ENCODE assay signal across 12 mouse cellular contexts in the genomic region with DNA sequence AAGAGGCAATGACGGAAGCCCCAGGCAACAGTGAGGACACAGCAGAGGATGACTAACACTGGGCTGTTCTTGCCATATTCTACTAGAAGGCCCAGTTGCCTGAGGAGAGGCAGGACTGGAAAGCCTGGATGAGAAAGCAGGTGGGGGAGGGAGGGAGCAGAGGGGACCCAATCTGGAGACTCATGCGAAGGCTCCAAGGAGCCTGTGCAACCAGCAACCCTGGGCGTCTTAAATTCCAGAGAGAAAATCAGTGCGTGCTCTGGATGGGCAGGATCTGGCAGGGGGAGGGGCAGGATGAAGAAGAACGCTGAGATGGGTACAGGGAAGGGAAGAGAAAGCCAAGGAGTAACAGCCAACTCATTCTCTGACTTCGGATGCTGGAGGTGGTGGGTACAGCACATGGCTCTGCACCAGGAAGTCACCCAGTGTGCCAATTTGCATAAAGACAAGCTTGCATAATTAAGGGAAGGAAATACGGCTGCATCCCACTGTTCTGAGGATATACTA. TPM values are rescaled to one million over a fixed set of nuclear protein-coding genes. Genes with fewer than 3 reads are reported as not detected.
DNase-seq lines count a peak whose midpoint lies in the region; ATAC-seq lines count a peak whose summit lies in the region.
"Had no signal": no experiment of that assay in that cellular context is flagged by ENCODE, and none has a peak within 500 bp of the region (broad histone marks: within the 10 kb centered on the region; RNA-seq: fewer than 3 reads in every experiment).

No protein-coding gene starts in this region.

- H3K27ac ChIP-seq in forebrain, embryonic 13.5 days, result no peak overlapping the region
- no peak overlapping the region for H3K27ac ChIP-seq in forebrain, embryonic 10.5 days
- H3K27ac ChIP-seq in hindbrain, embryonic 15.5 days (replicated peaks), result no peak overlapping the region
- H3K27ac ChIP-seq: heart, adult 2 months; neural tube, embryonic 12.5 days; stomach, embryonic 15.5 days had no signal

- H3K36me3 ChIP-seq in forebrain, embryonic 13.5 days (ENCODE audit: poor library complexity, severe bottlenecking), result no peaks in the 10 kb centered on the region
- no peaks in the 10 kb centered on the region for H3K36me3 ChIP-seq in forebrain, embryonic 10.5 days (replicated peaks)
- H3K36me3 ChIP-seq in hindbrain, embryonic 15.5 days, result no peaks in the 10 kb centered on the region
- H3K36me3 ChIP-seq: neural tube, embryonic 12.5 days; stomach, embryonic 15.5 days had no signal

- H3K9ac ChIP-seq in forebrain, embryonic 13.5 days, result 0 out of 2 replicates have a peak overlapping the region, but pooled peaks have one; percentile 26
- H3K9ac ChIP-seq in hindbrain, embryonic 15.5 days, result no peak overlapping the region
- H3K9ac ChIP-seq: neural tube, embryonic 12.5 days; stomach, embryonic 15.5 days had no signal

- H3K4me1 ChIP-seq in forebrain, embryonic 13.5 days, result peaks cover 23% of the 10 kb centered on the region
- H3K4me1 ChIP-seq in forebrain, embryonic 10.5 days, result peaks cover 27% of the 10 kb centered on the region
- peaks cover 5% of the 10 kb centered on the region; the same call in 1 of the 2 replicates for H3K4me1 ChIP-seq in hindbrain, embryonic 15.5 days (replicated peaks)
- H3K4me1 ChIP-seq: stomach, embryonic 15.5 days had no signal

- no peak for DNase-seq in forebrain, embryonic 10.5 days (ENCODE audit: extremely low spot score, low spot score)
- peak; percentile 84 for DNase-seq in brain, adult 2 months (ENCODE audit: low read depth, low spot score)
- no peak for DNase-seq in MN1 (ENCODE audit: low spot score)
- DNase-seq in lung, postnatal 25 days (ENCODE audit: low spot score), result no peak
- no peak for DNase-seq in cerebellum, adult 9-10 months
- DNase-seq: heart, adult 2 months; lung, adult 2 months had no signal

- WGBS in forebrain, embryonic 13.5 days, result 51% methylated on average over 7 of the region's 7 CpGs
- 60% methylated on average over 7 of the region's 7 CpGs for WGBS in forebrain, embryonic 10.5 days
- 41% methylated on average over 7 of the region's 7 CpGs for WGBS in hindbrain, embryonic 15.5 days

- peak overlapping the region; percentile 9; the same call in 1 of the 2 replicates for H3K4me2 ChIP-seq in forebrain, embryonic 13.5 days
- no peak overlapping the region for H3K4me2 ChIP-seq in hindbrain, embryonic 15.5 days
- H3K4me2 ChIP-seq: neural tube, embryonic 12.5 days; stomach, embryonic 15.5 days had no signal

- H3K4me3 ChIP-seq in forebrain, embryonic 13.5 days, result no peak overlapping the region
- H3K4me3 ChIP-seq in forebrain, embryonic 10.5 days, result no peak overlapping the region
- no peak overlapping the region for H3K4me3 ChIP-seq in hindbrain, embryonic 15.5 days
- H3K4me3 ChIP-seq: heart, adult 2 months; neural tube, embryonic 12.5 days; stomach, embryonic 15.5 days had no signal

- ATAC-seq in forebrain, embryonic 13.5 days, result peak; percentile 79
- ATAC-seq in hindbrain, embryonic 15.5 days (ENCODE audit: low FRiP score, low read depth), result peak; percentile 68; the same call in 1 of the 2 replicates
- peak; percentile 53 for ATAC-seq in megakaryocyte, adult 5-6 weeks (ENCODE audit: poor library complexity, severe bottlenecking)

- no peaks in the 10 kb centered on the region for H3K27me3 ChIP-seq in forebrain, embryonic 13.5 days
- H3K27me3 ChIP-seq in forebrain, embryonic 10.5 days (ENCODE audit: poor library complexity, severe bottlenecking), result no peaks in the 10 kb centered on the region
- no peaks in the 10 kb centered on the region for H3K27me3 ChIP-seq in hindbrain, embryonic 15.5 days
- H3K27me3 ChIP-seq: neural tube, embryonic 12.5 days; stomach, embryonic 15.5 days had no signal

- no peaks in the 10 kb centered on the region for H3K9me3 ChIP-seq in forebrain, embryonic 13.5 days (replicated peaks)
- no peaks in the 10 kb centered on the region for H3K9me3 ChIP-seq in forebrain, embryonic 10.5 days
- no peaks in the 10 kb centered on the region for H3K9me3 ChIP-seq in hindbrain, embryonic 15.5 days
- H3K9me3 ChIP-seq: neural tube, embryonic 12.5 days; stomach, embryonic 15.5 days had no signal

RNA-seq across cellular contexts. Expression of gene Iqgap2, which starts 42.2 kb away (rescaled TPM):
- polyA plus RNA-seq in forebrain, embryonic 13.5 days (2015; fragmentation: Nextera tagmentation; extraction: Ambion mirVana), result 9.1 and 9.9 TPM in 2 replicates
- 13.6 and 14.0 TPM in 2 replicates for polyA plus RNA-seq in forebrain, embryonic 10.5 days (2016; fragmentation: Nextera tagmentation; extraction: Ambion mirVana)
- 4.2 and 4.3 TPM in 2 replicates for polyA plus RNA-seq in hindbrain, embryonic 15.5 days (2015; fragmentation: Nextera tagmentation; extraction: Ambion mirVana)
- 143 and 152 TPM in 2 replicates for total RNA-seq in megakaryocyte, adult 5-6 weeks (2015)
- 223 and 240 TPM in 2 replicates for total RNA-seq in megakaryocyte, adult 5-6 weeks (2017)
